Mouse (Mus musculus) layer of hippocampus, adult 2 months (tissue): ENCODE measurements around the gene Kansl1. TPM values are rescaled to one million over a fixed set of nuclear protein-coding genes. Genes with fewer than 3 reads are reported as not detected.

Experiments
- DNase-seq, 2 experiments: peaks; one replicate each; pipeline ENCODE4 v3.0.0; 2022; ENCODE audit warnings: low spot score in 2 of 2
- H3K27ac ChIP-seq: fragments of 200-600 bp; 2 replicates; pipeline ENCODE4 v1.8.1; 2022
- H3K4me3 ChIP-seq: fragments of 200-600 bp; 2 replicates; pipeline ENCODE4 v1.8.1; 2022; ENCODE audit warnings: mild to moderate bottlenecking
- CTCF ChIP-seq: fragments of 200-600 bp; conservative IDR thresholded peaks from 2 replicates; pipeline ENCODE4 v1.8.1; 2022; ENCODE audit warnings: antibody characterized with exemption, mild to moderate bottlenecking, moderate library complexity
- total RNA-seq, 2 experiments: library from RNA; stranded (reverse); gene quantifications; 2 replicates each; pipeline ENCODE4 v1.2.3; 2021

The Kansl1 gene
- total RNA-seq, 2 experiments from 2014 or later = 69.9 to 70.5 TPM

DNA sequence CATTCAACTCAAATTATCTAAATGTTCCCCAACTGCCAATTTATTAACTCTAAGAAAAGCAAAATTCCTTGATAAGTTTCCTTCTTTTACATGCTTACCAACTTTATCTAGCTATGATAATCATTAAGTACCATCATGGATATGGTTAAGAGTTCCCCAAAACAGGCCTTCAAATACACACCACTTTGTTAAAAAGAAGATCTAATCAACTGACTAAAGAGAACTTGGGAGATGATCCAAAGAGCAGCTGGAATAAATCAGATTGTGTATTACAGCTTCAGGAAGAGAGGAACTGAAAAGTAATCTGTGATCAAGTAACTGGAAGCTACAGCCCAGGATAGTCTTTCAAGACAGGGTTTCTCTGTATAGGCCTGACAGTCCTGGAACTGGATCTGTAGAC lies 36.4 kb downstream of the Kansl1 start:
- Histone ChIP-seq H3K4me3 (no peak overlapping the region), H3K27ac (no peak overlapping the region)
- TF ChIP-seq CTCF = no peak
- DNase-seq = no peak

- TF ChIP-seq CTCF = no peak
- H3K4me3 ChIP-seq = no peak overlapping the region
- no peak for DNase-seq
- H3K27ac ChIP-seq = no peak overlapping the region
These were observed 36.9 kb downstream of the Kansl1 start for GRCm38 (mm10) chr11:104431807-104432206.

DNA sequence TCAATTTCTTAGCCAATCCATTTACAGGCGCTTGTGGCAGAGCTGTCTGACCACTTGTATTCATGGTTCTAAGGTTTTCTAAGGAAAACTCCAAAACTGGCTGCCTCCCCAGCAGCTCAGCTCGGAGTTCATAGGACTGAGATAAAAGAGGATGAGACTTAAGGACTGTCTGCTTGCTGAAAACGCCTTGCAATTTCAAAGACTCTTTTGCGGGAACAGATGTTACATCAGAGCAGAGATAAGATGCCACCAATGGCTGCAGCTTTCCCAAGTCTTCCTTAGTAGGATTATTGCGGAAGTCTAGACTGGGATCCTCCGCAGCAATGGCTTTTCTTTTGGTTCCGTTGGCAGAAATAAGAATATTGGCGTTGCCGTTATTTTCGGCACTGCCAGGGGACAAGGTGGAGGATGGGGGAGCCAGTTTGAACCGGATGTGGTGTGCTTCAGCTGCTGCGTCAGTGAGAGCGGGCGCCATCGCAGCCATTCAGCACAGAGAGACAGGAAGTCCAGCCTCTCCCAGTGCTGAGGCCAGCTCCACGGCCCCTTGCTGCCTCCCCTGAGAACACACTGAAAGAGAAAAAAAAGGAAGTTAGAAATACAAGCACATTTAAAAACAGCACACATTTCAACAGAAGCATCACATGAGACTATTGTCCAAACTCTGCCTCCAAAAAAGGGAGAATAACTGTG lies 43.8 kb downstream of the Kansl1 start:
- TF ChIP-seq CTCF = no peak
- peak overlapping the region; percentile 55; the same call in 1 of the 2 replicates for H3K27ac ChIP-seq
- peak in 1 of 2 experiments; percentile 22 for DNase-seq
- H3K4me3 ChIP-seq = no peak overlapping the region

GRCm38 (mm10) chr11:104412254-104412653 lies 56.4 kb downstream of the Kansl1 start:
- no peak overlapping the region for H3K4me3 ChIP-seq
- DNase-seq = no peak
- TF ChIP-seq CTCF = no peak
- no peak overlapping the region for H3K27ac ChIP-seq

DNA sequence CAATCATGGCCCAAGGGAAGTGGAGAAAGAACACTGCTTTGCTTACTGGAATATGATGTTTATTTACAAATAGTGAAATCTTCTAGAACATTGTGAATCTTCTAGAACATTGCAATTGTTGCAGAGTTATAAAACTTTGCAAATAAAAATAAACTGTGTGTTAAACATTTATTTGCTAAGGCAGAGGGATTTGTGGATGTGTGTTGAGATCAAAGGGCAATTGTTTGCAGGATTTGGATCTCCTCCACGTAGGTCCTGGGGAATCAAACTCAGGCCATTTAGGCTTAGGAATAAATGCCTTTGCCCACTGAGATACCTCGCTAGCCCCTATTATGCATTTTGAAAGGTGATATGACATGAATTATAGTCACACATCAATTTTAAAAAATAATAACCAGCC lies 61.3 kb downstream of the Kansl1 start:
- no peak for TF ChIP-seq CTCF
- Histone ChIP-seq H3K27ac (no peak overlapping the region), H3K4me3 (no peak overlapping the region)
- no peak for DNase-seq

DNA sequence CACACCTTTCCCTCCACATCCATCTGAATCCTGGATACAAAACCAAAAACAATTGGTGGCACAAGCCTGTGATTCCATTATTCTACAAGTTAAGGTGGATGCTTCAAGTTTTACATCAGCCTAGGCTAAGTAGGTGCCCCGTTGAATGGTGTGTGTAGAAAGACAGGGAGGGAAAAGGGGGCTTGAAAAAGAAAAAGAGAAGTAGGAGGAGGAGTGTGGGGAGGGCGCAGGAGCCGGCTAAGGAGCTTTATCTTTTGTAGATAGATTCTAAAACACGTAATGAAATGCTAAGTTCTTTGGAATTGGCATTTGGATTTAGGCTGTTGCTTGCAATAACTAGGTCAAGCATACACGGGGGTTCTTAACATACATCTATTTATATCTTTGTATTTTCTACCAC lies 67.7 kb downstream of the Kansl1 start:
- no peak overlapping the region for H3K4me3 ChIP-seq
- TF ChIP-seq CTCF = no peak
- no peak overlapping the region for H3K27ac ChIP-seq
- no peak for DNase-seq

DNA sequence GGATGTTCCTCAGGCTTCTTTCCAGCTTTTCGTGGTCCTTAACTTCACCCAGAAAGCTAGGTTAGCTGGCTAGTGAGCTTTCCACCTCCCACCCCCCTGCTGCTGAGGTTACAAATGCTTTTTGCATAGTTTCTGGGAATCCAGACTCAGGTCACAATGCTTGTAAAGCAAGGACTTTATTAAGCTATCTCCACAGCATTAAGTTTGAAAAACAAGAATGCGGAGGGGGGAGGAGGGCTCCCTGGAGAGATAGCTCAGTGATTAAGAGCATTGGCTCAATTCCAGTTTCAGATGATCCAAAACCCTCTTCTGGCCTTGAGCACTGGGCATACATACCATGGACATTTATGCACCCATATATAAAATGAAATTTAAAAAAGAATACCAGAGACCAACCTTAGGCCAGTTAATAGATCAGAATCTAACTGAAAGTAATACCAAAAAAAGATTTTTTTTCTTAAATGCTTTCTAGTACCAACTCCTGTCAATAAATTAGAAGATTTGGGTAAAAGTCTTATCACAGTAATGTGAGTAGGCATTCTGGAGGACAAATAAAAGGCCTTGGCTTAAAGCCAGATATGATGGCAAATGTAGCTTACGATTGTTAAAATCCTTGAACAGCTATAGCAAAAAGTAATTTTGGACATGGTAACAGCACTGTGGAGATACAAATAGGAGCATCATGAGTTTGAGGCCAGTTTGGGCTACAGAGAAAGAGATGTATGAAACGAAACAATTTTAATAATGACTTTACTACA lies 69.0 kb downstream of the Kansl1 start:
- no peak overlapping the region for H3K4me3 ChIP-seq
- TF ChIP-seq CTCF = no peak
- peak overlapping the region; percentile 19; the same call in 1 of the 2 replicates for H3K27ac ChIP-seq
- no peak for DNase-seq

DNA sequence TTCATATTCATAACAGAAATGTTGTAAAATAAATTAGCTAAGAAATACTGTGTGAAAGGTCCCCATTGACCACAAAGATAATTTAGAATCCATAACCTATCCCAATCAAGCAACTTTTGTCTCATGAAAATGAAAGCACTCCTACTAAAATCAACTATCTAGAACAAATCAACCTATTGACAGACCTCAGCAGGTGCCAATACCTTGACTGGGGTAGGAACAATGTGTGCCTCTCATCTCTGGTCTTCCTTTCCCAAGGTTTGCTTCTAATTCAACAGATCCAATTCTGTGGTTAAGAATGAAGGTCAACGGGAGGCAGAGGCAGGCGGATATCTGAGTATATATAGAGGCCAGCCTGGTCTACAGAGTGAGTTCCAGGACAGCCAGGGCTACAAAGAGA lies 73.0 kb downstream of the Kansl1 start:
- no peak for DNase-seq
- Histone ChIP-seq H3K4me3 (no peak overlapping the region), H3K27ac (no peak overlapping the region)
- no peak for TF ChIP-seq CTCF

- DNase-seq = no peak
These were observed 75.5 kb downstream of the Kansl1 start for GRCm38 (mm10) chr11:104393196-104393595.

GRCm38 (mm10) chr11:104392153-104392552 lies 76.5 kb downstream of the Kansl1 start:
- H3K27ac ChIP-seq = no peak overlapping the region
- TF ChIP-seq CTCF = no peak
- DNase-seq = no peak
- no peak overlapping the region for H3K4me3 ChIP-seq

More at GRCm38 (mm10) chr11:104393196-104393595, 75.5 kb downstream of the Kansl1 start:
- no peak for TF ChIP-seq CTCF
- Histone ChIP-seq H3K4me3 (no peak overlapping the region), H3K27ac (no peak overlapping the region)

- Histone ChIP-seq H3K4me3 (no peak overlapping the region), H3K27ac (no peak overlapping the region)
- no peak for DNase-seq
- TF ChIP-seq CTCF = no peak
These were observed 81.4 kb downstream of the Kansl1 start for GRCm38 (mm10) chr11:104387284-104387683.

DNA sequence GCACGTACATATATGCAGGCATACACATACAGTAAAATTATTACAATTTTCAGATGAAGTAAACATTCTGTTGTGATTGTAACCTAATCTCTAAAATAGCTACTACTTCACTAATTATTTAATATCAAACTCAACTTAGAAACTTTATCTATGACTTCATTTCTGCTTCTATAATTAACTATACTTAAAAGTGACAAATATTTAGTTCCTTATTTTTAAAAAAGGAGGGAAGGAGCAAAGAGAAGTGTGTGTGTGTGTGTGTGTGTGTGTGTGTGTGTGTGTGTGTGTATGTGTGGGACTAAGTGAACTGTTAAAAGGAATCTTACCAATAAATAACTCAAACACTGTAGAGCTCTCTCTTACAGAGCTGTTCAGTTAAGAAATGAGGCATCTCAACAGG lies 82.1 kb downstream of the Kansl1 start:
- DNase-seq = no peak
- H3K4me3 ChIP-seq = no peak overlapping the region
- TF ChIP-seq CTCF = no peak
- no peak overlapping the region for H3K27ac ChIP-seq

GRCm38 (mm10) chr11:104383167-104383810 lies 85.4 kb downstream of the Kansl1 start:
- TF ChIP-seq CTCF = no peak
- no peak overlapping the region for H3K4me3 ChIP-seq
- no peak overlapping the region for H3K27ac ChIP-seq
- no peak for DNase-seq
